Mouse (Mus musculus) hindbrain, postnatal 0 days (tissue): ENCODE results near the gene Spata20. TPM values are rescaled to one million over a fixed set of nuclear protein-coding genes. Genes with fewer than 3 reads are reported as not detected.

Experiments used
- ATAC-seq: fragments of 200-750 bp; cut with Nextera tagmentation; 2 replicates; pipeline ENCODE4 v1.8.0; 2017; ENCODE audit warnings: mild to moderate bottlenecking, moderate TSS enrichment, moderate library complexity
- DNase-seq: peaks from one replicate; pipeline ENCODE4 v3.0.0-alpha.2; 2015; ENCODE audit warnings: low spot score
- H3K27ac ChIP-seq: fragments of 300-500 bp; sonication (generic); 2 replicates; pipeline ENCODE4 v1.5.1; 2014; ENCODE audit warnings: mild to moderate bottlenecking
- H3K27me3 ChIP-seq: fragments of 300-500 bp; sonication (generic); 2 replicates; pipeline ENCODE4 v1.6.1; 2014; ENCODE audit warnings: low read length, mixed read lengths; ENCODE audit not compliant: insufficient read depth
- H3K36me3 ChIP-seq: fragments of 300-500 bp; sonication (generic); 2 replicates; pipeline ENCODE4 v1.6.1; 2014; ENCODE audit warnings: low read length, mixed read lengths; ENCODE audit not compliant: insufficient read depth
- H3K4me1 ChIP-seq: fragments of 300-500 bp; sonication (generic); 2 replicates; pipeline ENCODE4 v1.6.1; 2014; ENCODE audit warnings: antibody characterized with exemption, low read length, mixed read lengths; ENCODE audit not compliant: insufficient read depth
- H3K4me2 ChIP-seq: fragments of 300-500 bp; sonication (generic); 2 replicates; pipeline ENCODE4 v1.6.1; 2014; ENCODE audit warnings: low read depth, mild to moderate bottlenecking, low read length, moderate library complexity, mixed read lengths
- H3K4me3 ChIP-seq: fragments of 300-500 bp; sonication (generic); 2 replicates; pipeline ENCODE4 v1.5.1; 2014; ENCODE audit warnings: low read length
- H3K9ac ChIP-seq: fragments of 300-500 bp; sonication (generic); replicated peaks from 2 replicates; pipeline ENCODE4 v1.6.1; 2014; ENCODE audit warnings: mild to moderate bottlenecking, low read length, moderate library complexity, mixed read lengths
- H3K9me3 ChIP-seq: fragments of 300-500 bp; sonication (generic); 2 replicates; pipeline ENCODE4 v1.6.1; 2016; ENCODE audit warnings: low read length, mixed read lengths
- CTCF ChIP-seq: IDR thresholded peaks from 2 replicates; pipeline ENCODE4 v1.5.1; 2016; ENCODE audit warnings: antibody characterized with exemption, control low read depth, low read depth
- WGBS: fragments of 180-500 bp; shearing (Covaris S2); extraction: QIAGEN DNeasy Blood & Tissue Kit; methylation state at CpG from one replicate; pipeline ENCODE4 v1.1.7; 2014; 5-methylcytosine and 5-hydroxymethylcytosine counted together
- polyA plus RNA-seq: library from polyadenylated mRNA; unstranded; fragments of >200 nt; fragmentation: Nextera tagmentation; extraction: Ambion mirVana; gene quantifications from 2 replicates; pipeline ENCODE4 v1.2.1, GENCODE M21; 2015
- total RNA-seq: library from RNA; depleted of rRNA; stranded (reverse); fragments of >200 nt; gene quantifications from 2 replicates; pipeline ENCODE4 v1.2.3, GENCODE M21; 2014

Gene Spata20
- total and polyA plus RNA-seq, 2 experiments from 2014 or later = 1.0 to 1.5 TPM

GRCm38 (mm10) chr11:94495415-94495814, 9.4 kb upstream of the Spata20 start:
- no peak overlapping the region for H3K9ac ChIP-seq
- H3K4me1 ChIP-seq = peaks cover 26% of the 10 kb centered on the region
- no peak overlapping the region for H3K4me3 ChIP-seq
- no peak overlapping the region for H3K4me2 ChIP-seq
- H3K9me3 ChIP-seq = no peaks in the 10 kb centered on the region
- no peak for TF ChIP-seq CTCF
- no peaks in the 10 kb centered on the region for H3K36me3 ChIP-seq
- WGBS = 76% methylated on average over 3 of the region's 3 CpGs
- DNase-seq (no peak), ATAC-seq (no peak)
- peaks cover 3% of the 10 kb centered on the region; the same call in 1 of the 2 replicates for H3K27me3 ChIP-seq
- no peak overlapping the region for H3K27ac ChIP-seq

- Histone ChIP-seq H3K4me1 (0 out of 2 replicates have a peak, but pooled peaks cover 7% of the 10 kb centered on the region), H3K4me3 (peak overlapping the region; percentile 44), H3K27ac (no peak overlapping the region), H3K27me3 (no peaks in the 10 kb centered on the region), H3K4me2 (peak overlapping the region; percentile 72), H3K9ac (peak overlapping the region; percentile 58; the same call in 1 of the 2 replicates), H3K9me3 (no peaks in the 10 kb centered on the region), H3K36me3 (no peaks in the 10 kb centered on the region)
- no peak for TF ChIP-seq CTCF
- no peak for ATAC-seq
- DNase-seq = no peak
- 62% methylated on average over 7 of the region's 7 CpGs for WGBS
These were observed 5.7 kb upstream of the Spata20 start for GRCm38 (mm10) chr11:94491749-94492099.

GRCm38 (mm10) chr11:94491035-94491748, 5.2 kb upstream of the Spata20 start:
- DNase-seq = peak; percentile 82
- no peak; the same call in 1 of the 2 replicates for TF ChIP-seq CTCF
- Histone ChIP-seq H3K4me3 (peak overlapping the region; percentile 44), H3K27ac (peak overlapping the region; percentile 41; the same call in 1 of the 2 replicates), H3K4me1 (0 out of 2 replicates have a peak, but pooled peaks cover 7% of the 10 kb centered on the region), H3K27me3 (no peaks in the 10 kb centered on the region), H3K36me3 (no peaks in the 10 kb centered on the region), H3K9ac (peak overlapping the region; percentile 58), H3K9me3 (no peaks in the 10 kb centered on the region), H3K4me2 (peak overlapping the region; percentile 72)
- ATAC-seq = peak; percentile 81
- WGBS = 3% methylated on average over 53 of the region's 55 CpGs

- 33% methylated on average over 4 of the region's 4 CpGs for WGBS
- H3K9ac ChIP-seq = no peak overlapping the region
- no peaks in the 10 kb centered on the region for H3K27me3 ChIP-seq
- H3K4me1 ChIP-seq = peaks cover 7% of the 10 kb centered on the region; the same call in 1 of the 2 replicates
- no peak overlapping the region for H3K27ac ChIP-seq
- H3K4me2 ChIP-seq = no peak overlapping the region
- DNase-seq (no peak), ATAC-seq (no peak)
- no peaks in the 10 kb centered on the region for H3K9me3 ChIP-seq
- no peaks in the 10 kb centered on the region for H3K36me3 ChIP-seq
- no peak overlapping the region for H3K4me3 ChIP-seq
- TF ChIP-seq CTCF = no peak
These were observed 3.8 kb upstream of the Spata20 start for GRCm38 (mm10) chr11:94489745-94490144.

- Histone ChIP-seq H3K27me3 (no peaks in the 10 kb centered on the region), H3K9ac (no peak overlapping the region), H3K4me2 (no peak overlapping the region), H3K4me1 (peaks cover 7% of the 10 kb centered on the region; the same call in 1 of the 2 replicates), H3K36me3 (no peaks in the 10 kb centered on the region), H3K27ac (no peak overlapping the region), H3K9me3 (no peaks in the 10 kb centered on the region), H3K4me3 (no peak overlapping the region)
- no peak for TF ChIP-seq CTCF
- 86% methylated on average over 11 of the region's 11 CpGs for WGBS
- no peak for ATAC-seq
- DNase-seq = no peak
These were observed 3.0 kb upstream of the Spata20 start for GRCm38 (mm10) chr11:94488767-94489533.

- Histone ChIP-seq H3K27ac (no peak overlapping the region), H3K36me3 (no peaks in the 10 kb centered on the region), H3K4me1 (no peaks in the 10 kb centered on the region; the same call in 1 of the 2 replicates), H3K9me3 (no peaks in the 10 kb centered on the region), H3K9ac (no peak overlapping the region), H3K4me3 (no peak overlapping the region), H3K4me2 (no peak overlapping the region), H3K27me3 (no peaks in the 10 kb centered on the region)
- no peak for TF ChIP-seq CTCF
- ATAC-seq = no peak
- WGBS = 79% methylated on average over 5 of the region's 5 CpGs
- no peak for DNase-seq
These were observed 756 bp downstream of the Spata20 start for GRCm38 (mm10) chr11:94485223-94485622.

- no peak for TF ChIP-seq CTCF
- Histone ChIP-seq H3K27ac (no peak overlapping the region), H3K36me3 (no peaks in the 10 kb centered on the region), H3K9me3 (no peaks in the 10 kb centered on the region), H3K9ac (no peak overlapping the region), H3K4me3 (no peak overlapping the region), H3K27me3 (no peaks in the 10 kb centered on the region), H3K4me1 (no peaks in the 10 kb centered on the region; the same call in 1 of the 2 replicates), H3K4me2 (no peak overlapping the region)
- ATAC-seq = no peak
- DNase-seq = no peak
- 91% methylated on average over 9 of the region's 9 CpGs for WGBS
These were observed 1.3 kb downstream of the Spata20 start for GRCm38 (mm10) chr11:94484636-94485035.
